Mouse (Mus musculus): ENCODE measurements around the gene Clasp1.

The Clasp1 gene

DNA sequence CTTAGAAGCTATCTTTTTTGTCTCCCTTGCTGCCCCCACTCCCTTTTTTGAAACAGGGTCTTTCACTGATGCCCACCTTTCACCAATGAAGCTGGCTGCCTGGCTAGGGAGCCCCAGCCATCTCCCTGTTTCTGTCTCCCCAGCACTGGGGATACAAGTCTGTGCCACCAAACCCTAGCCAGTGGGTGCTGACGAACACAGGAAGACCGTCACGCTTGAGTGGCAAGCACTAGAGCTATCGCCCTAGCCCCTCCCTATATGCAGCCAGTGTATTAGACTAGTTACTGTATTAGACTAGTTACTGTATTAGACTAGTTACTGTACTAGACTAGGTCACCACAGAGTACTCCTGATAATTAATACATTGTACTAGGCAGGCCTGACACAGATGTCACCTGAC is 66.0 kb downstream of the Clasp1 start:
- DNase-seq: no peak

DNA sequence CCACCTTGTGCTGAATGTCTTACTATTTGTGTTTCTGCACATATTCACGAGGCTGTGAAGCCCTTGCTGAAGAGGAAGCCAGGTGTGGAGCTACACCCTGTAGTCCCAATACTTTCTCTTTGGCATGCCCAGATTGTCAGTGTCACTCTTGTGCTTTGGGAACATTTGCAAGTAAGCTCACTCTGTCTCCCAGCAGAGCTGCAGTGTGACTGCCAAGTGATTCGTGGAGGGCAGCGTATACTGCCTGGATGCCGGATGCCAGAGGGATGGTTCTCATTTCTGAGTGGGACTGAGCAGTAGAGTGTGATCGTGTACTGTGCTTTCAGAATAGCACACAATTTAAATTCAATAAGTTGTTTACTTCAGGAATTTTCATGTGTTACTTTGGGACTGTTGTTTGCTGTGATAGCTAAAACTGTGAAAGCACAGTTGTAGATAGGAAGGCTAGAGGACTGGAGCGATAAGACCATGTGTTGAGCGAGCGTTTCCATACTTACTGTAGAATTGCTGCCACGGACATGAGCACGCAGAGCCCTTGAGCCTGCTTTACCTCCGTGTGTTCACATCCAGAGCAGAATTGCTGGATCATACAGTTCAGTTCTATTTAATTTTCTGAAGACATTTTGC is 68.5 kb downstream of the Clasp1 start:
- no peak for DNase-seq

DNA sequence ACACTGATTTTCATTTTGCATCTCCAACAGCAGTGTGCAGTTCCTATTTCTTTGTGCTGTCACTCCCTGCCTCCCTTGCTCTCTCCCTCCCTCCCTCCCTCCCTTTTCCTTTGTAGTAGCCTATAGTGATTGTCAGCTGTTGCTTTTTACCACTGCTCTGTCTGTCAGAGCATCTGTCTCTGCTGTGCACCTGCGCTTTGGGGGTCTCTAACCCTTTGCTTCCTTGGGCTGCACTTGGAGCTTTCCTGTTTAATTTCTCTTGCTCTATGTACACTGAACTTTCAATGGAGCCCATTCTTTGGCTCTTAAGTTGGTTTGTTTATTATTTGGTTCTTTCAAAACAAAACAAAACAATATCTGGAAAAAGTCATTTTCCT is 69.0 kb downstream of the Clasp1 start:
- DNase-seq: peak; percentile 22 to 62

DNA sequence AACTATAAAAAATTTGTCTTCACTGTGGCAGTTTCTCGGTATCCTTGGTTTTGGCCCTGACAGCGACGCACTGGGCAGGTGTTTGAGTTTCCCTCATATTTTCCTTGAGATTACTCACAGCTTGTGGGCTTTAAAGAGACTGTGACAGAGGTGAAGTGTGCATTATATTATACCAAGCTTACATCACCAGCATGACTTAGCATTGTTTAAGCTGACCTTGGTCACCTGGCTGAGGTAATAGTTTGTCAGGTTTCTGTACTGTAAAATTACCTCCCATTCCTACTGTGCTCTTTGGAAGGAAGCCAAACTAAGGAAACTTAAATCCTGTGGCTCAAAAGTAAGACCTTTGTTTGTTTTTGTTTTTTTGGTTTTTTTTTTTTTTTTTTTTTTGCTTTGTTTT is 69.4 kb downstream of the Clasp1 start:
- no peak for DNase-seq

DNA sequence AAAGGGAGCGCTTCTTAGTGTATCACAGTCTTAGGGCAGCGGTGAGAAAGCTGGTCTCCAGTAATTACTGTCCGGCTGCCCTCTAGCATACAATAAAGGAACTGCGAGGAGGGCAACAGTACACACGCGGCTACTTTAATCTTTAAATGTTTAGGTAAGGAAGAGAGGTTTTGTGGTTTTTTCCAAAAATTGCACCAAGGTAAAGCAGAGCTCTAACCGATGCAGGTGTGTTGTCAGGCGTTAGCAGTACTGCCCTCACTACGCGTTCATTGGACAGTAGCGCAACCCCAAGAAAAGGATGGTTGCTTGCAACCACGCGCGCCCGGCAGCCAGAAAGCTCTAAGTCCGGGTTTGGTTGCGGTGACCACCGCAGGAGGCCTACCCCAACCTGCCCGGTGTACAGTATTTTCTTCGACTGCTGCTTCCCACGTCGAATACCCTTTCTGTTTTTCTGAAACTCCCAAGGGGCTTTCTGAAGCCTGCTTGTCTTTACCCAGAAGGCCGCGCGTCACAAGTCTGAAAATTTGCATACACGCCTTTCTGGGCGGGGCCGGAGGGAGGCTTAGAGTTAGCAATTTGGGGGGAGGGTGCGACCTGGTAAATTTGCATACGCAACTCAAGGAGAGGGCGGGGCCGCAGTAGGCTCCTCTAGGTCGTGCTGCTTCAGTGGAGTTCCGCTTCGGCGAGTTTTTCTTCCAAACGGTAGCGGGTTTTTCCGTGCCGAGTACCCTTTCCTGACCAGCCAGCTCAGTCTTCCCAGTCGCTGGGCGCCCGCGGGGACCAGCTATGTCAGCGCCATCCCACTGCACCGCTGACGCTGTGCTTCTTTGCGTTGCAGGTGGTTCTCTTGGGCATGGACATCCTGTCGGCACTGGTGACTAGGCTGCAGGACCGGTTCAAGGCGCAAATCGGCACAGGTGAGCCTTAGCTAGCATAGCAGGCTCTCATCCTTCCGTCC is 70.4 kb downstream of the Clasp1 start:
- peak; percentile 94 for DNase-seq

DNA sequence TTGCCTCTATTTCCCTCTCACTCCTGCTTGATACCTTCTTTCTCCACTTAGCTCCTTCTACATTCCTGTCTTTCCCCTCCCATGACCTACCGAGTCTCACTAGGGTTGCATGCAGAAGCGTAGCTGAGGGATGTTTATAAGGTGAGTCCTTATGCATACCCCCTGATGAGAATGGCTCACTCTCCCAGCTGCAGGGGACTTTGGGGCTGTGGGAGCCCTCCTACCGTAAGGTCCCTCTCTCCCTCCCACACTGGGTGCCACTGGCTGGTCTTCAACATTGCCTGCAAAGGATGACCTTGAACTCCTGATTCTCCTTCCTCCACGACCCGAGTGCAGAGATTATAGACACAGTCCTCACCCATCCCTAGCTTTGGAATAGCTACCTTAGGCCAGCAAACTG is 71.9 kb downstream of the Clasp1 start:
- no peak for DNase-seq

DNA sequence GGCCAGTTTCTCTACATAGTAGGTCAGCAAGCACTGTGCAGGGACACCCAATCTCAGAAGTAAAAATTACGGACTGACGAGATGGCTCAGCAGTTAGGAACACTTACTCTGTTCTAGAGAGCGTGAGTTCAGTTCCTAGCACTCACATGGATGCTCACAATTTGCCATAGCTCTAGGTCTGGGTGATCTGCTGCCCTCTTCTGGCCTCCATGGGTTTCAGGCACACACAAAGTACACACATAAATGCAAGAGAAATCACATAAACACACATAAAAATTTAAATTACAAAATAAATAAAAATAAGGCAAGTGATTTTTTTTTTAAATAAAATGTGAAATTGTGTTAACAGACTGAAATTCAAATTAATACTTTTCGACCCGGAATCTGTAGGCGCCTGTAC is 77.2 kb downstream of the Clasp1 start:
- DNase-seq: no peak

DNA sequence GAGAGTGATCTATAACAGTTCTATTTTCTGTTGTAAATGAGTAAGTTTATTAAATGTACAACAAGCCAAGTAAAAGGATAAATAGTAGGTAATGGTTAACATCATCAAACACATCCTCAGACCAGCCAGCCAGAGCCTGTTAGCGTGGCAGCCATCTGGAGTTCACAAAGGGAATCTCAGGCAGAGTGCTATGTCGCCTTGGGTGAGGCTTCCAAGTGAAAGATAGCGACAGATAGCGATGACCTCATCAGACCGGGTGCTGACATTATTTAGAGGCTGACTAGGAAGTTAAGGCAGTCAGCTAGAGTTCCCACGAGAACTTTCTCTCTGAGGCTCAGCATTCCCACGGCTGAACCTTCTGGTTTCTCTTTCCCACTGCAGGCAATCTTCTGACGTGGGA is 83.5 kb downstream of the Clasp1 start:
- DNase-seq: no peak

DNA sequence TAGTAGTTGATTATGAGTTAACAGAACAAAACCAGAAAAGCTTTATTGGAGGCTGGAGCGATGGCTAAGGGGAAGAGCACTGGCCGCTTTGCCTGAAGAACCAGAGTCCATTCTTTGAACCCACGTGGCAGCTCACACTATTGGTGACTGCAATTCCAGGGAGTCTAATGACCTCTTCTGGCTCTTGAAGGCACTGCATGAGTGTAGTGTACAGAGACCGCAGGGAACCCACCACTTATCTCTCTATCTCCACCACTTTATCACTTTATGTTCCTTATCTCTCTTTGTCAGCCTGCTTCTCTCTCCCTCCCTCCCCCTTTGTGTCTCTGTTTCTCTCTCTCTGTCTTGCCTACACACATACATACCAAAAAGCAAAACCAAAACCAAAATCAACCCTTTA is 88.1 kb downstream of the Clasp1 start:
- peak; percentile 30 to 46 for DNase-seq

DNA sequence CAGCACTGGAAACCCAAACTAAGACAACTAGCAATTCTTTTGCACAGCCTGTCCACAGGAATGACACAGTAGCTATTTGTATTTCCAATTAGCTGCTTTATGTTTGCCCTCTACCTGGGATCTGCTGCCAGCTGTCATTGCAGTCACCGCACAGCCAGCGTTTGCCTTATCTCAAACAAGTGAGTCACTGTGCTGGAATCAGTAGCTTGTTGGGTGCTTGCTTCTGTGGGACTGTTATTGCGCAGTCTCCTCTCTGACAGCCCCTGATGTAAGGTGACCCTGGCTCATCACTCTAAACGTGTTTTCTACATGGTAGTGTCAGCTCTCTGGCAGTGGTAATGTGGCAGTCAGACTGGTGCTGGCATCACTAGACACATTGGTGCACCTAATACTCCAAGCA is 90.4 kb downstream of the Clasp1 start:
- DNase-seq: no peak

DNA sequence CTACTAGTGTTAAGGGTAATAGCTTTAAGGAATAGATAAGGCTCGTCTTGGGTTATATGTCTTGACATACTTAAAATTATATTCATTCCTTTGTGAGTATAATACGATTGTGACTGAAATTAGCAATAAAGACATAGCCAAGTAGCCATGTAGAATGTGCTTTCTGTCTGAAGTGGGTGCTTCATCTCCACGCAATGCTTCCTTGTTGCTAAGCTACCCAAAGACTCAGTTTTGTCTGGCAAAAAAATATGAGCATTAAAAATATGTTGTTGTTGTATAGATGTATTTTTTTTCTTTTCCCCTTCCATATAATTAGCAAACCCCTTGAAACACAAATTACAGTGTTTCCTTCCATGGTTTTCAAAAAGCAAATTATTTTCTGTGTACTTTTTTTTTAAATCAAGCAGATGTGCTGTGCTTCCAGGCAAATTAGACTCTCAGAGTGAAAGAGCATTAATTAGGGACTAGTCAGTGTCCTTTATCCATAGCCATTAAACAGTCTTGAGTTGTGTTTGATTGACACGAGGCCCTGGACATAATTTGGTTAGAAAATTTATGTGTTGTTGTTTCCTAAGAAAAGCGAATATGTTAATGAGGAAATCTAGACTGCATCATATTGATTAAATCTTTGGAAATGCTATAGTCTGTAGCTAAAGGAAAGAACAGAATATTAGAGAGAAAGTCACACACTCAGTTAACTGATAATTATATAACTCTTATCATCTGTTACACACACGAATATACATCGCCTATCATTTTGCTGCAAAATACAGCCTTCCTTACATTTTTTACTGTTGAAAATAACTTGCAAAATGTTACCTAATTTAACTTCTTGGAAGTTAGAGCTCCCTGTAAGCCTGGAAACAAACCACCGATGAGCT is 91.9 kb downstream of the Clasp1 start:
- DNase-seq: no peak

DNA sequence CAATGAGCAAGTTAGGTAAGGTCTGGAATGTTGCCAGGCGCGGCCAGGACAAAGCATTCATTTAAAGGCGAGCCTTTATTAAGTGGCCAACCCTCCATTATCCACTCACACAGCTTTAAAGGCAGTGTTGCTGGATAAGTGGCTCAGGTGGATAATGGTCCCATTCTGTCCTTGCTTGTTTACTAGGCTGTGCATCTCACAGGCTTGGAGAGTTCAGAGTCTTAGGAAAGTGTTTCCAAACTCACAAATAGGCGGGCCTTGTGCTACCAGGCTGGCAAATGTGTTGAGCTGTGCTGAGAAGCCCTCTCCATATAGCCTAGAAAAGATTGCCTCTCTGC is 92.5 kb downstream of the Clasp1 start:
- DNase-seq: no peak

DNA sequence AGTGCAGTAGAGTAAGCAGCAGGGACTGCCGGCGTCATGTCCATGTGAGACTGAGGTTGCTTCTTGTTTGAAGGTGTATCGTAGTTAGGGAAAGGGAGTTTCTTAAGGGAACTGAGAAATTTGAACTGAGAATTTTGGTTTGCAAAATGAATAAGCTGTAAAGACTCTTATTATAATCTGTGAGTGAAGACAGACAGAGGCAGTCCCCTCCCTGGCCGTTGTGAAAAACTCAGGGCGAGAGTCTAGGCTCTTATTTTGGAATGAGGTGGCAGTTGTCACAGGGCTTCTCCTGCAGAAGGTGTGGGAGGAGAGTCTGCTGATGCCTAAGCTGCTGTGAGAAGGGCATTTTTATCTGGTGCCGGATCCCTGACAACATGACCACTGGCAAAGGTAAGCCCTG is 92.8 kb downstream of the Clasp1 start:
- no peak for DNase-seq

DNA sequence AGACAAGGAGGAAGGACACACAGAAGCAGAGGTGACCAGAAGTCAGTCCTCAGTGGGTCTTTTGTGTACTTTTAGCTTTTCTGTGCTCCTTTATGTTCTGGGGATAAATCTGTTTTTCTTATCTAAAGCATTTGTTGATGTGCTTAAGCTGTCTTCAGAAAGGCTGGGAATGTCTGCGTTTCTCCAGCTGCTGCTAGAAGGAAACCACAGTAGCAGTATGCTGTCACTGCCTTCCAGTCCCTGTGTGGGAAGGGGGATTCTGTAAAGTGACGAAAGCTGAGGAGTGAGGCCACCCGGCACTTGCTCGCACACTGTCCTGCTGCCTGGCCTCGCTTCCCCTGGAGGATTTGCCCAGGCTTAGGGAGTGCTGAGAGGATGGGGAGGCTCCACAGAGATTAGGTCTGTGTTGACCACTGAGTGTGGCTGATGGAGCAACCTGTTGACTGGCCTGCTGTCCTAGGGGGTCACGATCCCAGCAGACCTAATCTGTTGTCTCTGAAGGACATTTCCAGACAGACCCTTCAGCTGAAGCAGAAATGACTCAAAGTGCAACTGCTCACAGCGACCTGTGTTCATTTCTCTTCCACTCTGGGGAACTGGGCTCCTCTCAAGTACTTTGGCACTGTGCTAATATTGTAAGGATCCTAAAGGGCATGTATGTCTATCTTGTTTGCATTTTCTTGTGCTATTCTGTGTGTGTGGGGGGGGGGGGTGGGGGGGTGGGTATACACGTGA is 93.6 kb downstream of the Clasp1 start:
- no peak for DNase-seq

DNA sequence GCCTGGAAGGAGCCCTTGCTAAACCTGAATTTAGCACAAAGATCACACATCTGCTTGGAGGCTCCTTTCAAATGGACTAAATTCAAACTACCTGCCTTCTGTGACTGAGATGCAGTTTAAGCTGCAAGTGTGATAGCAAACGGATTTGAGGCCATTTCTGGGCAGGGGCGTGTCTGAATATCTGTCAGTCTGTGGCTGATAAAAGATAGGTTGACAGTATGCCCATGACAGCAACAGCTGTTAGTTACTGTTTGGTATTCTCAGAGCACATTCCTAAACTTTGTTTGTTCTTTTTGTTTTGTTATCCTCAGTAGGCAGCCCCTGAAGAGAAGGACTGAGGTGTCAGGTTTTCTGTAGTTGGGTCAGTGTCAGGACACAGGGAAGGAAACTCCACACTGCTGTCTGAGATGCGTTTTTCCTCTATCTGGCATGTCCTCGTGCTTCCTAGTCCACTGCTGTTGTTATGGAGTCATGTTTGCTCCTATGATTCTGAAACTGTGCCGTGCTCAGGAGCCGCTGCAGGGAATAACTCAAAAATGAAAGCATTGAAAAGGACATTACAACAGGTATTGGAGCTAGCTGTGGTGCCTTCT is 94.7 kb downstream of the Clasp1 start:
- DNase-seq: no peak

DNA sequence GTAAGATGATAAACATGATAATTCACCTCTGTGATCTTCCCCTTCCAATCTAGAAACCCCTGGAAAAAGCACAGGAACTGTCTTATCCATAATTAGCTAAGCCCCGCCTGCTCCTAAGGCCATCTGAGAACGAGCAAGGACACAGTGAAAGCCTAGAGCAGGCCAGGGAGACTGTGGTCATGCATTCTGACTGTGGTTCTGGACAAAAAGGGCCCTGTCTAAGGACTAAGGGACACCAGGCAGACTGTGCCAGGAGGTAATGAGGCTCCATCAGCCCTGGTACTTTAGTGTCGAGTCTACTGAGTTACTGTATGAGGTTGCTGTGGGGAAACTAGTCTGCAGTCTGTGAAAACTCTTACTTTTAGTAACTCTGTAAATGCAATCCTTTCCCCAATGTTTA is 96.7 kb downstream of the Clasp1 start:
- DNase-seq: no peak

DNA sequence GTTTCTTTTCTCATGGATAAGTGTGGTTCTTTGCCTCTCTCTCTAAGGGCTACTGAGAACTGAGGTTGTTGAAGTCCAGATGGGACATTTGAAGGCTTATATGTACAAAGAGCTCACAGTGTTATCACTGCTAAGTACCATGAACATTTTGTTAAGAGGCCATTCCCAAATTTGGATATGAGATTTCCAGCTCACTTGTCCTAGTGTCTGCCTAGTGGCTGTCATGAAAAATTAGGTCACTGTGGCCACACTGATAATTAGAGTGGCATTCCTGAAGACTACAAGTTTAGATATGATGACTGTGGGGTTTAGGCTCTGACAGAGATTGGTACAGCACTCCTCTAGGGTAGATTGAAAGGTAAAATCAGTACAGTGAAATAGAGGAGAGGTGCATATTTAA is 97.2 kb downstream of the Clasp1 start:
- DNase-seq: no peak

DNA sequence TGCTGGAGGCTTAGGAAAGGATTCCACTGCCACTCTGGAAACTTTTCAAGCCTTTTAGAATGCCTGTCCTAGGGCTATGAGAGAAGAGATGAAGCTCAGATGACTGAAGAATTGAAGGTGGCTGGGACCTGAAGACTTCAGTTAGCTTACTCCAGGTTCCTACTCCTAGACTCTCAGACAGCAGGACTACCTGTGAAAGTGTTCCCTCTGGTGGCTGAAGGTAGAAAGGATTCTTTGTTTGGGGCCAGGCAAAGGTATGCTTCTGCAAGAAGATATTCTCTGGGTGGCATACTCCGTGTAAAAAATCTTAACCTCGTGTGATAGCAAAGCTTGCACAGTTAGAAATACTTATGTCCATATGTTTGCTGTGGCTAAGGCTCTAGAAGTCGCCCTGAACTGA is 104.0 kb downstream of the Clasp1 start:
- DNase-seq: no peak

DNA sequence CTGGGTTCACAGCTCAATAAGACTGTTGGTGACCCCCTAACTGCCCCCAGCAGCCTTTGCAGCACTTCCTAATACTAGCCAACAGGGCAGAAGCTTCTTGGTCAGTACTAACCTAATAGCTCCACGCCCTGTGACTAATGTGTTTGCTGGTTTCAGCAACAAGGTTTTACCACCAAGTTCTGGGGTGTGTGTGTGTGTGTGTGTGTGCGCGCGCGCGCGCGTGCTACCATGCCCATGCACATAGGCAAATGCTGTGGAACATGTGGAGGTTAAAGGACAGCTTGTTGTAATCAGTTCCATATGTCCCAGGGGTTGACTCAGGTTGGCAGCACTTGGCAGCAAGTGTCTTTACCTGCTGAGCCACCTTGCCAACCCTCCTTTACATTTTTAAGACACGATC is 105.7 kb downstream of the Clasp1 start:
- DNase-seq: no peak

DNA sequence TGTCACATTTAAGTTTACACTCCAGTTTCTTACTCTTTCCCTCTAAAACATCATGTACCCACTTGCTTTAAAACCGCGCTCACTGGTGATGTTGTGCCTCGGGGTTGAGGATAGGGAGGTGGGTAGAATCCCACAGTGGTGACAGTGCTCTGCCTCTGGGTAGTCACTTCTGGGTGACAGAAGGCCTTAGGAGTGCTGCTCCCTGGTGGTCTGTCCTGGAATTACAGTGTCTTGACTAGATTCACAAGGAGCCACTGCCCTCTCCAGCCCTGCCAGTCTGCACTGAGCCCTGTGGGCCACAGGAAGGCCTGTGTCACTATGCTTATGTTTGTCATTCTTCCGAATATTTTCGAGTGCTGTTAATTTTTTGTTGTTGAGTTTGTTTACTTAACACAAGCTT is 109.5 kb downstream of the Clasp1 start:
- DNase-seq: peak; percentile 70 to 75

DNA sequence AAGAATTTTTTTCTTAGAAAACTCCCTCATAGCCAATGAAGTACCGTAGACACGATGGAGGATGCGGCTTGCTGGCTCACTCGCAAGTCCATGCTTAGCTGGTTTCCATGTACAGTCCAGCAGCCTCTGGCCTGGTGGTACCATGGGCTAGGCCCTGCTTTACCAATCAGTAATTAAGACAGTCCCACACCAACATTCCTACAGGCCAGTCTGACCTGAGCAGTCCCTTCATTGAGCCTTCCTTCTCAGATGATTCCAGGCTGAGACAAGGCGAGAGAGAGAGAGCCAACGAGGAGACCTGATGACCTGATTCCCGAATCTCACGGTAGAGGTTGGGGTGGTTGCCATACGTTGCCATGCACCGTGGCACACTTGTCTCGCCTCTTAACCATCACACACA is 111.7 kb downstream of the Clasp1 start:
- DNase-seq: no peak

DNA sequence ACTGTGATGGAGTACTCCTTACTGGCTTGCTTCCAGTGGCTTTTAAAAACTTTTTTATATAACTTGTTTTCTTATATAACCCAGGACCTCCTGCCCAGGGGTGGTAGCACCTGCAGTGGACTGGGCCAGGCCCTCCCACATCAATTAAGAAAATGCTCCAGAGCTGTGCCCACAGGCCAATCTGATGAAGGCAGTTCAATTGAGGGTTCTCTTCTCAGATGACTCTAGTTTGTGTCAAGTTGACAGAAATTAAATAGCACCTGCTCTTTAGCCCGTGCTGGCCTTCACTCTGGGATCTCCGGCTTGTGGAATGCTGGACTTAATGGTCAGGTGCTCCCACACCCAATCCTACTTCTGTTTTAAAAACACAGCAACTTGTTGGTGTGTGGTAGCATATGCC is 112.8 kb downstream of the Clasp1 start:
- DNase-seq: no peak

DNA sequence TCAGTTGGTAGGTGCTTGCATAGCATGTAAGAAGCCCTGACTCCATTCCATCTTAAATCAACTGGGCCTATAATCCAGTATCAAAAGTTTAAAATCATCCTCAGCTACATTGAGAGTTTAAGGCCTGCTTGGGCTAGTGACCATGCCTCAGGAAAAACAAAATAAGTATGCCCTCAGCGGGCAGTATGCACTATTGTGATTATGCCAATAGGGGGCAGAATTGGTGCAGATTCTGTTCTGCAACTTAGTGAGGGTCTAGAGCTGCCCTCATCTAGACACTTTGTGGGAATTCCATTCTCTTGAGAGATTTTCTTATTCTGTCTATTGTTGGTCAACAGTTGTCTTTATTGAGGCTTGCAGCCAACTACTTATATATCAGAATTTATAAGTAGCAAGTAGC is 116.9 kb downstream of the Clasp1 start:
- DNase-seq: no peak

Measured in thymus, postnatal 36 days (tissue).